Mouse (Mus musculus) embryonic facial prominence, embryonic 15.5 days (tissue): ENCODE data around the gene Atad3a. TPM values are rescaled to one million over a fixed set of nuclear protein-coding genes. Genes with fewer than 3 reads are reported as not detected.

ENCODE experiments used
- ATAC-seq: fragments of 200-750 bp; cut with Nextera tagmentation; 2 replicates; pipeline ENCODE4 v1.8.0; 2017; ENCODE audit warnings: low read depth, moderate TSS enrichment; ENCODE audit not compliant: insufficient number of reproducible peaks, low FRiP score, low TSS enrichment
- H3K27ac ChIP-seq: fragments of 300-500 bp; sonication (generic); replicated peaks from 2 replicates; pipeline ENCODE4 v1.5.1; 2015; ENCODE audit warnings: mild to moderate bottlenecking, inconsistent platforms
- H3K27me3 ChIP-seq: fragments of 300-500 bp; sonication (generic); 2 replicates; pipeline ENCODE4 v1.6.1; 2015; ENCODE audit warnings: inconsistent platforms
- H3K36me3 ChIP-seq: fragments of 300-500 bp; sonication (generic); 2 replicates; pipeline ENCODE4 v1.6.1; 2015; ENCODE audit warnings: mild to moderate bottlenecking, inconsistent platforms
- H3K4me1 ChIP-seq: fragments of 300-500 bp; sonication (generic); 2 replicates; pipeline ENCODE4 v1.6.1; 2015; ENCODE audit warnings: inconsistent platforms
- H3K4me2 ChIP-seq: fragments of 300-500 bp; sonication (generic); replicated peaks from 2 replicates; pipeline ENCODE4 v1.6.1; 2015; ENCODE audit warnings: mild to moderate bottlenecking, inconsistent platforms
- H3K4me3 ChIP-seq: fragments of 300-500 bp; sonication (generic); replicated peaks from 2 replicates; pipeline ENCODE4 v1.5.1; 2015; ENCODE audit warnings: mild to moderate bottlenecking, inconsistent platforms
- H3K9ac ChIP-seq: fragments of 300-500 bp; sonication (generic); 2 replicates; pipeline ENCODE4 v1.6.1; 2015; ENCODE audit warnings: inconsistent platforms
- H3K9me3 ChIP-seq: fragments of 300-500 bp; sonication (generic); replicated peaks from 2 replicates; pipeline ENCODE4 v1.6.1; 2016; ENCODE audit warnings: inconsistent platforms
- WGBS: fragments of 180-500 bp; shearing (Covaris S2); methylation state at CpG from one replicate; pipeline ENCODE4 v1.1.7; 2015; 5-methylcytosine and 5-hydroxymethylcytosine counted together
- polyA plus RNA-seq: library from polyadenylated mRNA; unstranded; fragments of >200 nt; fragmentation: Nextera tagmentation; extraction: Ambion mirVana; gene quantifications from 2 replicates; pipeline ENCODE4 v1.2.1, GENCODE M21; 2015

The Atad3a gene
- polyA plus RNA-seq, 1 experiment from 2014 or later: 89.9 TPM

DNA sequence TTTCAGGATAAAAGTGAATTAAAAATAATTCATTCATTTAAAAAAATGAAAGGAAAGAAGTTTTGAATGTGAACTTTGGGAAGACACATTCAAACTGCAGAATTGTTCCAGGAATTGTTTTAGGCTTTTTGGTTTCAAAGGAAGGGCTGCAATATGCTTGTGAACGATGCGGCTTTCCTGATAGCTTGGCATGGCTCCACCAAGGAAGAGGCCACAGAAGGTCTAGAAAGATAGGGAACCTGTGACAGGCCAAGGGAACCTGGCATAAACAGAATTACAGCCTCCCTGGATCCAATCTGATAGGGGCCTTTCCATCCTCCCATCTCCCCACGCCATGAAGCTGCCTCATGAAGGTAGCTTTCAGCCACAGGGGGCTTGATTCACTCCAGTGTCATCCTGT lies 27.4 kb upstream of the Atad3a start:
- ATAC-seq: no peak

DNA sequence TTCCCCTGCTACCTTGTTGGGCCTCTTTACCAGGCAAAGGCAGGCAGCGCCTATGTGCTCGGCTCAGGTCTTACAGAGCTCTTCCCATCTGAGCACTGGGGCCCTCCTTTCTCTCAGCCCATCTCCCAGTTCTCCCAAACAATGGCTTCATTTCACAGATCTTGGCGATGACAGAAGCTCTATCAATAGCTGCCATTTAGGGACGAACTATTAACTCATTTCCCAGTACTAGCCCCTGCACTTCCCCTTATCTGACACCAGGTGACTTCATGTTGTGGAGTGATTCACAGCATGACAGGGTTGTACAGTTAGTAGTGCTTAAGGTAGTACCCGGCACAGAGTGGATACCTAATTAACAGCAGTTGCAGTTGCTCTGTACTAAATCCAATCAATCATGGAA lies 24.9 kb upstream of the Atad3a start, which contains the start of gene Tmem88b:
Gene Tmem88b, minus strand, starts transcription at position 56 of the 400 bp plus-strand sequence.
- H3K9me3 ChIP-seq: no peaks in the 10 kb centered on the region
- H3K9ac ChIP-seq: no peak within 1 kb of the TSS
- H3K36me3 ChIP-seq: no peaks in the 10 kb centered on the region
- H3K4me3 ChIP-seq: peak within 1 kb of the TSS; percentile 67
- no peaks in the 10 kb centered on the region for H3K27me3 ChIP-seq
- ATAC-seq: no peak
- WGBS: 56% methylated on average over 5 of the region's 5 CpGs
- peak within 1 kb of the TSS; percentile 78 for H3K4me2 ChIP-seq
- H3K4me1 ChIP-seq: peaks cover 15% of the 10 kb centered on the region
- H3K27ac ChIP-seq: 0 out of 2 replicates have a peak within 1 kb of the TSS, but pooled peaks have one; percentile 7

More for the DNA sequence above, 27.4 kb upstream of the Atad3a start:
- no peak overlapping the region for H3K27ac ChIP-seq
- H3K36me3 ChIP-seq: no peaks in the 10 kb centered on the region
- H3K4me1 ChIP-seq: peaks cover 12% of the 10 kb centered on the region
- no peak overlapping the region for H3K4me3 ChIP-seq
- H3K27me3 ChIP-seq: no peaks in the 10 kb centered on the region
- no peaks in the 10 kb centered on the region for H3K9me3 ChIP-seq
- no peak overlapping the region for H3K9ac ChIP-seq
- 72% methylated on average over 3 of the region's 3 CpGs for WGBS
- H3K4me2 ChIP-seq: no peak overlapping the region

DNA sequence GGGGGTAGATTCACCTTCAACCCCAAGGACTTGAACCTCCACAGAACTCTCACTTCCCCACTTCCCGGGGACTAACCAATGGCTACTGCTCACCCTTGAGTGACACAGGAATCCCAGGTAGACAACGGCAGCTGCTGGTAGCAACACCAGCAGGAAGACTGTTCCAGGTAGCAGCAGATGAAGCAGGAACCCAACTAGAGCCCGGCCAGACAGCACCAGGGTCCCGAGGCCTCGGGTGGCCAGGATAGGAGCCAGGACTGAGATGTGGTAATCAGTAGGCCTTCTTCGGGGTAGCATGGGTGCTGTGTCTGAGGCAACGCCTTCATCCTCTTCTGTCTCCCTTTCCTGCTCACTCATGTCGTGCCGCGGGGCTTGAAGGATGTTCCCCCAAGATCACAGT lies 24.4 kb upstream of the Atad3a start:
- 82% methylated on average over 10 of the region's 10 CpGs for WGBS
- Histone ChIP-seq H3K4me3 (0 out of 2 replicates have a peak overlapping the region, but pooled peaks have one; percentile 8), H3K9ac (no peak overlapping the region), H3K36me3 (no peaks in the 10 kb centered on the region), H3K4me2 (no peak overlapping the region), H3K4me1 (peaks cover 17% of the 10 kb centered on the region), H3K9me3 (no peaks in the 10 kb centered on the region), H3K27me3 (no peaks in the 10 kb centered on the region), H3K27ac (0 out of 2 replicates have a peak overlapping the region, but pooled peaks have one; percentile 7)
- no peak for ATAC-seq

DNA sequence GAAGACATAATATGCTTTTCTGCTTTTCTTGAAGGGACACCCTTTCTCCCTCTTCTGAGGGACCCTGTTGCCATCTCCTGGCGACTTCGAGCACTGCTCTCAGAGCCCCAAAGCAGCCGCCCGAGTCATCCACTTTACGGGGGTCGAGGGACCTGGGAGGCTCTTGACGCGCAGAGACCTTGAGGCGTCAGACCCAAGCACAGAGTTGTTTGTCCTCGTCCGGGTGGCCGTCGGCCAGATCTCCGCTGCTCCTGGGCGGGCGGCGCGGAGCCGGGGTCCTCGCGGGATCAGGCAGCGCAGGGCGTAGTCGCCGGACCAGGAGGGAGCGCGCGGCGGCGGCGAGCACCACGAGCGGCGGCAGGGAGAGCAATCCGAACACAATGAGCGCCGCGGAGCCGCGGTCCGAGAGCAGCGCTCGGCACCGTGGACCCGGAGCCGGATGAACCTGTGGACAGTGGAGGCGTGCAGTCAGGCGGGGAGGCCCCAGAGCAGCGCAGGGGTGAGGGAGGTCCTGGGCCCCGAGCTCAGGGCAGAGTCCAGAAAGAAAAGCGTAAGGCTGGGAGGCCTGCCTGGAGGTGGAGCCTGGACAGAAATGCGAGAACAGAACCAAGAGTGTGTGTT lies 23.3 kb upstream of the Atad3a start:
- Histone ChIP-seq H3K9ac (peak overlapping the region; percentile 60), H3K36me3 (no peaks in the 10 kb centered on the region), H3K27me3 (no peaks in the 10 kb centered on the region), H3K4me3 (peak overlapping the region; percentile 67), H3K9me3 (no peaks in the 10 kb centered on the region), H3K4me1 (peaks cover 17% of the 10 kb centered on the region), H3K27ac (peak overlapping the region; percentile 82), H3K4me2 (peak overlapping the region; percentile 78)
- WGBS: under 1% methylated on average over 52 of the region's 52 CpGs
- ATAC-seq: peak; percentile 80

DNA sequence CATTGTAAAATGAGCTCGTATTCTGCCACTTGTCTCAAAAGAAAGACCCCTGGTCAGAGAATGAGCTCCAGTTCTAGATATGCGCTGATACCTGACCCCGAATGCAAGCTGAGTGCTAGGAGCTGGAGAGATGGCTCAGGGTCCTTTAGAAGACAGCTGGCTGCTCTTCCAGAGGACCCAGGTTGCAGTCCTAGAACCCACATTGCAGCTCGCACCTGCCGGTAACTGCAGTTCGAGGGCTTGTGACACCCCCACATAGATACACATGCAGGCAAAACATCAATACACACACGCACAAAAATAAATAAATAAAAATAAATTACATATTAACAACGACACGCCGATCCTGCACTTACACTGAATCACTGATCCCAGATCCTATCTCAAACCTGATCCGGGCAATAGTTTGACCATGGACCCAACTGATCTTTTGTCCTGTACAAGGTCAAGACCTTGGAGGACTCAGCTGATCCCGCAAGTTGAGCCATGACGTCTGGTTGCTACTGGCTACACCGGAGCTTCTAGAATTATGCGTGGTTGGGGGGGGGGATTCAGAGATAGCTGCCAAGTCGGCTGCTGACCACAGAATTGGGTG lies 22.7 kb upstream of the Atad3a start:
- ATAC-seq: no peak
- peak overlapping the region; percentile 82; the same call in 1 of the 2 replicates for H3K27ac ChIP-seq

DNA sequence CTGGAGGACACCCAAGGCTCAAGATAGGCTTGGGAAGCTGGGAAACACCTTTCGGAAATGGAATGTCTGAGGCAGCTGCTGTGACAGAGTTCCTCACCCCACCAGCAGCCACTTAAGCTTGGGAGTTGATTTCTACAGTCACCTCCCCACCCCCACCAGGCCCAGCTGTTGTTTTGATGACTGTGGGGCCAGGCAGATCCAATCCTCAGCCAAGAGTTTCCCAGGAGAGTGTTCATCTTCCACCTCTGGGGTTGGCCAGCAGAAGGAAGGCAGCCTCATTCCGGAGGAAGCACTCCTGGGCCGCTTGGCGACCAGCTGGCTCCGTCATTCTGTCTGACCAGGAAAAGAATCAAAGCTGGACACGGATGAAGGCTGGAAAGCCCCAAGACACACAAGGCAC lies 20.0 kb upstream of the Atad3a start:
- Histone ChIP-seq H3K27ac (peak overlapping the region; percentile 60; the same call in 1 of the 2 replicates), H3K4me1 (peaks cover 33% of the 10 kb centered on the region), H3K4me2 (no peak overlapping the region), H3K27me3 (no peaks in the 10 kb centered on the region), H3K9me3 (no peaks in the 10 kb centered on the region), H3K36me3 (no peaks in the 10 kb centered on the region), H3K4me3 (no peak overlapping the region), H3K9ac (no peak overlapping the region)
- ATAC-seq: peak; percentile 56
- WGBS: 29% methylated on average over 6 of the region's 6 CpGs

More for the DNA sequence above, 22.7 kb upstream of the Atad3a start:
- Histone ChIP-seq H3K27me3 (no peaks in the 10 kb centered on the region), H3K9me3 (no peaks in the 10 kb centered on the region), H3K4me1 (peaks cover 17% of the 10 kb centered on the region), H3K4me3 (peak overlapping the region; percentile 67), H3K4me2 (peak overlapping the region; percentile 78), H3K9ac (no peak overlapping the region), H3K36me3 (no peaks in the 10 kb centered on the region)
- 33% methylated on average over 16 of the region's 16 CpGs for WGBS

DNA sequence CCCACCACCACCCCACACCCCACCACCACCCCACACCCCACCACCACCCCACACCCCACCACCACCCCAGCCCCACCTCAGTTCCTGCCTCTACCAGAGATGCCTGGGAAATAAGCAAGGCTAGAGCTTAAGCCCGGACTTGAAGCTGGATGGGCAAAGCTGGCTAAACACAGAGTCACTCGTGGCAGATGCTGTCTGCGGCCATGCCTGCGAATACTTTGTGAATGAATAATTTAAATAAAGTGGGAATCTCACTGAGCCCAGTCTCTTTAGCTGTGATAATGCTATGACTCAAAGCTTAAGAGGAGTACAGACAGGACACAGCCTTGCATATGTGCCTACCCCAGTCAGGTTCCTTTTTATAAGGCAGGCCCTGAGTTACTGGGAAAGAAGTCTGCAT lies 18.6 kb upstream of the Atad3a start:
- Histone ChIP-seq H3K4me1 (peaks cover 44% of the 10 kb centered on the region), H3K9me3 (no peaks in the 10 kb centered on the region), H3K36me3 (no peaks in the 10 kb centered on the region), H3K4me2 (no peak overlapping the region), H3K27me3 (no peaks in the 10 kb centered on the region), H3K9ac (no peak overlapping the region), H3K27ac (no peak overlapping the region), H3K4me3 (no peak overlapping the region)
- WGBS: 82% methylated on average over 4 of the region's 4 CpGs
- no peak for ATAC-seq

DNA sequence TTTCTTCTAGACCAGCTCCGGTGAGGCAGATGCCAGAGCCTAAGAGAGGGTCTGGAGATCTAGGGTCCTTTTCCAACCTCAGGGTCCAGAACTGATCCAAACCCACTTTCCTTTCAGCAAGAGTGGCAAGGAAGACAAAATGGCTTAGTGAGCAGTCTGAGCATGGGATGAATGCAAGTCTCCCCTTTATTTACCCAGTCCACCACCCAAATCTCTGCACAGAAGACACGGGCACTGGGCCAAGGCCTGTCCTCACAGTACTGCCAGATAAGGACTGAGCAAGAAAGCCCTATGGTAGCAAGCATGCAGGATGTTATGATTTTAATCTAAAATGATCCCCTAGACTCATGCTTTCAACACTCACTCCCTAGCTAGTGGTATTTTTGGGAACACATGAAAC lies 16.9 kb upstream of the Atad3a start:
- no peak overlapping the region for H3K4me2 ChIP-seq
- no peak overlapping the region for H3K9ac ChIP-seq
- no peak overlapping the region for H3K27ac ChIP-seq
- no peak overlapping the region for H3K4me3 ChIP-seq
- no peaks in the 10 kb centered on the region for H3K9me3 ChIP-seq
- H3K4me1 ChIP-seq: peaks cover 49% of the 10 kb centered on the region
- WGBS: 64% methylated on average over 2 of the region's 2 CpGs
- H3K27me3 ChIP-seq: peaks cover 4% of the 10 kb centered on the region; the same call in 1 of the 2 replicates
- no peaks in the 10 kb centered on the region for H3K36me3 ChIP-seq
- no peak for ATAC-seq

DNA sequence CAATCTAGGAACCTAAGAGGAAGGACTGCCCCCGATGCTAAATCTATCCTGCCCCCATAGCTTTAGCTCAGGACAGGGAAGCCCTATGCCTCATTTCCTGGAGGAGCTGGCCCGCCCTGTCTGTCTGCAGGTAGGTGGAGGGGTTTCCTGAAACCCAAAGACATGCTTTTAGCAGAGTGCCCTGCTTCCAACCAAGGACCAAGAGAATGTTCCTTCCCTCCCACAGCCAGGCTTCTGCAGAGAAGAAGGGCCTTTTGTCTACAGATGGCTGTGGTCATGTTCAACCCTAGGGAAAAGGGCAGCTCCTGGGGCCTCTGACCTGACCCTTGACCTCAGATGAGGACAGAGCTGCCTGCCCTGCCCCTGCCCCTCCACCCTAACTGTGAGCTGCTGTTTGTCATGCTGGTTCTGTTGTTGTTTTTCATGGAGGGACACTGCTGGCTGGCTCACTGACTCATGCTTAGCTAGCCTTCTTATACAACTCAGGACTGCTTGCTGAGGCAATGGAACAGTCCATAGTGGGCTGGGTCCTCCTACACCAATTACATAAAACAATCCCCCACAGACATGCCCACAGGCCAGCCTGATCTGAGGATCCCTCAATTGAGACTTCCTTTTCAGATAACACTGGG lies 15.9 kb upstream of the Atad3a start:
- Histone ChIP-seq H3K9me3 (no peaks in the 10 kb centered on the region), H3K4me2 (no peak overlapping the region), H3K9ac (no peak overlapping the region), H3K36me3 (no peaks in the 10 kb centered on the region), H3K4me3 (no peak overlapping the region), H3K27ac (no peak overlapping the region), H3K4me1 (peaks cover 49% of the 10 kb centered on the region), H3K27me3 (peaks cover 4% of the 10 kb centered on the region; the same call in 1 of the 2 replicates)
- no peak for ATAC-seq
- 29% methylated on average over 2 of the region's 2 CpGs for WGBS

DNA sequence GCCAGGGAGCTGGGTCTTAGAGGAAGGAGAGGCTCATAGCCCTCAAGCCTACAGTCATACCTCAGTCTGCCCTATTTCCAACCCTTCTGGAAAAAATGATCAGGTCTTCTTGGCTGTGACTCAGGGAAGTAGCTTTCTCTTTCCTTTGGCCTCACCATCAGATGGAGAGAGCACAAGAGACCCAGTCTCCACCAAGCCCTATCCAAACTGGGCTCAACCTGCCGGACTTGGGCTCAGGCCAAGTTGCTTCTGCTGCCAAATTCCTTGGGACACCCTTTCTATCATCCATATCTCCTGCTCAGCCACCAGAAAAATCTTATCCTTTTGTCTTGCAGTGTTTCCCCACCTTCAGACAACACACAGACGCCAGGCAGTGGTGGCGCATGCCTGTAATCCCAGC lies 15.0 kb upstream of the Atad3a start:
- Histone ChIP-seq H3K9me3 (no peaks in the 10 kb centered on the region), H3K27ac (peak overlapping the region; percentile 83), H3K27me3 (peaks cover 4% of the 10 kb centered on the region; the same call in 1 of the 2 replicates), H3K36me3 (no peaks in the 10 kb centered on the region), H3K4me2 (no peak overlapping the region), H3K9ac (no peak overlapping the region), H3K4me1 (peaks cover 48% of the 10 kb centered on the region), H3K4me3 (no peak overlapping the region)
- no peak for ATAC-seq
- WGBS: 76% methylated on average over 3 of the region's 3 CpGs

DNA sequence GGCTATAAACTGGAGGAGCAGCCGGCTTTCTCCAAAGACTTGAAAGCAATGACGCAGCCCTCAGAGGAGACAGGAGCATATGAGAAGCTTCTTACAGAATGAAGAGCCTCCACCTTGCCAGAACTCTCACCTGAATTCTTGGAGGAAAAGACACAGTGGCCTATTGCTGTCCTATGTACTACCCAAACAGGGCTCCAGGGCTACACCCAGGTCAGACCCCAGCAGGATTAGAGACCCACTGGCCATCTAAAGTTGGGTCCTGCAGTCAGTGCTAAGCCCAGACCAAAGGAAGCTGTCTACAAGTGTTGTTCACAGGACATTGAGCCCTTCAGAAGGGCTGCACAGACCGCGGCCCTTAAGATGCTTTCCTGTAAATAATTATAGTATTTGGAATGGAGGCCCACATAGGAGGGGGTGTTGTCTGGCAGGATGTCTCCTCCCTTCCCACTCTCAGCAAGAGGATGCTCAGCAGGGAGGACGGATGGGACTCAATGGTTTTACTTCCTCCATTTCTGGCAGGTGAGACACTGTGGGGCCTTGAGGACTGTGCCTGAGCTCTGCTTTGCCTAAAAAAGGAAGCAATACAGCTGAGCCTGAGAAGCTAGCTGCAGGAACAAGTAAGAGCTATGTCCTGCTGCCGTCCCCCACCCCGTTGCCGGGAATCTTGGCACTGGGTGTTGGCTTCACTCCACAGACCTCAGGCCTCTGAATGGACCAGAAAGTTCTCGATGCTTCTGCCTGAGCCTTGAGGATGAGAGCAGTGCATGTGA lies 14.3 kb upstream of the Atad3a start:
- Histone ChIP-seq H3K9me3 (no peaks in the 10 kb centered on the region), H3K27ac (peak overlapping the region; percentile 83), H3K27me3 (peaks cover 4% of the 10 kb centered on the region; the same call in 1 of the 2 replicates), H3K4me2 (peak overlapping the region; percentile 90), H3K4me1 (peaks cover 52% of the 10 kb centered on the region), H3K9ac (no peak overlapping the region), H3K36me3 (no peaks in the 10 kb centered on the region), H3K4me3 (peak overlapping the region; percentile 49)
- ATAC-seq: no peak
- WGBS: 29% methylated on average over 9 of the region's 9 CpGs
